Mouse (Mus musculus) kidney, adult 2 months (tissue): ENCODE data around the gene Krt16.

Source experiments
- CTCF ChIP-seq: fragments of 200-500 bp; conservative IDR thresholded peaks from 2 replicates; pipeline ENCODE4 v1.5.1; 2011; ENCODE audit warnings: low read depth, mild to moderate bottlenecking, control low read depth, low read length, moderate library complexity, mixed read lengths; ENCODE audit not compliant: insufficient read depth, insufficient read length
- POLR2A ChIP-seq: fragments of 200-500 bp; IDR thresholded peaks from one replicate; pipeline ENCODE4 v1.6.1; 2011; ENCODE audit warnings: low read depth, low read length, control low read depth

GRCm38 (mm10) chr11:100274719-100275118 lies 26.0 kb upstream of the Krt16 start:
- TF ChIP-seq POLR2A (no peak), CTCF (no peak)
